Comparison of ENCODE assay signal across 31 mouse cellular contexts in genomic region chr1:164114280-164114679, GRCm38 (mm10). TPM values are rescaled to one million over a fixed set of nuclear protein-coding genes. Genes with fewer than 3 reads are reported as not detected.
"Had no signal": no experiment of that assay in that cellular context is flagged by ENCODE, and none has a peak within 500 bp of the region (broad histone marks: within the 10 kb centered on the region; RNA-seq: fewer than 3 reads in every experiment).

No protein-coding gene starts in this region.

- H3K27me3 ChIP-seq: heart, embryonic 12.5 days; heart, embryonic 13.5 days; heart, embryonic 15.5 days; hindbrain, embryonic 12.5 days; hindbrain, embryonic 13.5 days; hindbrain, embryonic 15.5 days; intestine, embryonic 15.5 days; kidney, embryonic 15.5 days had no signal

- H3K36me3 ChIP-seq: heart, embryonic 12.5 days; heart, embryonic 13.5 days; heart, embryonic 15.5 days; hindbrain, embryonic 10.5 days; hindbrain, embryonic 12.5 days; hindbrain, embryonic 13.5 days; hindbrain, embryonic 15.5 days; intestine, embryonic 15.5 days; kidney, embryonic 15.5 days had no signal

- ATAC-seq: hindbrain, embryonic 16.5 days; hindbrain, postnatal 0 days; inflammation-experienced regulatory T-cells, adult 6 months; intestine, embryonic 15.5 days; intestine, embryonic 16.5 days; intestine, postnatal 0 days had no signal

- DNase-seq: heart, postnatal 10 days; heart, postnatal 14 days; heart, postnatal 36 days; heart, postnatal 4 days; kidney, adult 11 months; kidney, adult 18-20 months; kidney, adult 8-10 months; kidney, adult 9 months; layer of hippocampus, adult 9-11 months; layer of hippocampus, postnatal 36 days had no signal

- H3K9me3 ChIP-seq: heart, embryonic 12.5 days; heart, embryonic 13.5 days; heart, embryonic 15.5 days; hindbrain, embryonic 10.5 days; hindbrain, embryonic 12.5 days; hindbrain, embryonic 13.5 days; hindbrain, embryonic 15.5 days; intestine, embryonic 15.5 days; kidney, embryonic 15.5 days had no signal

- H3K4me3 ChIP-seq: heart, embryonic 12.5 days; heart, embryonic 13.5 days; heart, embryonic 15.5 days; hindbrain, embryonic 10.5 days; hindbrain, embryonic 12.5 days; hindbrain, embryonic 13.5 days; hindbrain, embryonic 15.5 days; intestine, embryonic 15.5 days; kidney, embryonic 15.5 days; layer of hippocampus, adult 2 months; left cerebral cortex, adult 2 months had no signal

- H3K27ac ChIP-seq: heart, embryonic 13.5 days; heart, embryonic 15.5 days; hindbrain, embryonic 10.5 days; hindbrain, embryonic 12.5 days; hindbrain, embryonic 13.5 days; hindbrain, embryonic 14.5 days; hindbrain, embryonic 15.5 days; hindbrain, postnatal 0 days; intestine, embryonic 15.5 days; kidney, embryonic 15.5 days; kidney, postnatal 0 days; layer of hippocampus, adult 2 months; left cerebral cortex, adult 2 months had no signal

- H3K9ac ChIP-seq: heart, embryonic 12.5 days; heart, embryonic 13.5 days; heart, embryonic 15.5 days; hindbrain, embryonic 12.5 days; hindbrain, embryonic 13.5 days; hindbrain, embryonic 14.5 days; hindbrain, embryonic 15.5 days; intestine, embryonic 15.5 days; kidney, embryonic 15.5 days had no signal

- H3K4me1 ChIP-seq: heart, embryonic 12.5 days; heart, embryonic 15.5 days; hindbrain, embryonic 10.5 days; hindbrain, embryonic 12.5 days; hindbrain, embryonic 13.5 days; hindbrain, embryonic 15.5 days; intestine, embryonic 15.5 days had no signal

- H3K4me2 ChIP-seq: heart, embryonic 11.5 days; heart, embryonic 12.5 days; heart, embryonic 13.5 days; heart, embryonic 15.5 days; hindbrain, embryonic 12.5 days; hindbrain, embryonic 13.5 days; hindbrain, embryonic 14.5 days; hindbrain, embryonic 15.5 days; intestine, embryonic 15.5 days; kidney, embryonic 15.5 days had no signal

RNA-seq across cellular contexts. Expression of gene Selp, which starts 0.8 kb away (rescaled TPM):
- polyA plus RNA-seq: heart, embryonic 12.5 days; hindbrain, embryonic 10.5 days; hindbrain, embryonic 12.5 days; hindbrain, embryonic 13.5 days; hindbrain, embryonic 14.5 days; hindbrain, embryonic 15.5 days; hindbrain, embryonic 16.5 days had no signal

RNA-seq across cellular contexts. Expression of gene F5, which starts 37.4 kb away (rescaled TPM):
- polyA plus RNA-seq: inflammation-experienced regulatory T-cells, adult 6 months had no signal

RNA-seq across cellular contexts. Expression of gene Sell, which starts 52.5 kb away (rescaled TPM):
- polyA plus RNA-seq: heart, embryonic 12.5 days; heart, embryonic 14.5 days; hindbrain, embryonic 11.5 days; hindbrain, embryonic 14.5 days had no signal
